Mouse (Mus musculus) urinary bladder, postnatal 25 days (tissue): ENCODE measurements around the gene Tgif1.
"Not testable (repeated sequence)": the region's sequence is repeated elsewhere in the genome, so short reads cannot be mapped to it uniquely, and the experiment has no call there.

Source experiments
- DNase-seq: peaks from one replicate; pipeline ENCODE4 v3.0.0; 2022; ENCODE audit warnings: low spot score

Tgif1 gene

DNA sequence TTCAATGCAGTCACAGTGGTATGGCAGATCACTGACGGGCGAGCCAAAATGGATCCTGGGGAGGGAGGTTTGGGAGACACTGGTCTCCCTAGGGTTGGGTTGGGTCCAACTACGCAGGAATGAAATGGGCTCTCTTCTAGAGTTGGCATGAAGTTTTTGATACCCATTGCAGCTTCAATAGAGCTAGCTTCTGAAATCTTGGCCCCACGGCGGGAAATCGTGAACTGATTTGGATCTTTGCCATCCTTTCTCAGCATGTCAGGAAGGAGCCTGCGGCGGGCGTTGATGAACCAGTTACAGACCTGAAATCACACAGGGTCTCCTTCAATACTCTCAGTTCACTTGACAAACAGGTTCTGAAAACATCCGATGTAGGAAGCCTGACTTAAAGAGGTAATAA lies 8.4 kb downstream of the Tgif1 start:
- no peak for DNase-seq

DNA sequence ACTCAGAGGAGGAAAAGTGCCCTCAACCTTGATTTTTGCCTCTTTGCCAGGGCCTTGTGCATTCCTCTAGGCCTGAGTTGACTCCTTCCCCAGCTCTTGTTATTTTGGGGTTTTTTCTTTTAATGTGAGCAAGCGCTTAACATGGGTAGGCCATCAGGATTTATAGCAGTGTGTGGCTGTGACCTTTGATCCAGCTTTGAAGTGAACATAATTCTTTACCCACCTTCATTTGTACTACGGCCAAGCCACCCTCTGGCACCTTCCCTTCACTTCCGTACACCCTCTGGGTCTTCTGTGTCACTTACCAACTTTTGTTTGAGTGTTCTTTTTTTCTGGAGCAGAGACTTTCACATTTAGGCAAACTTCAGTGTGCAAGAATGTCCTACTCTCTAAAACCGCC lies 10.1 kb downstream of the Tgif1 start:
- DNase-seq = no peak

DNA sequence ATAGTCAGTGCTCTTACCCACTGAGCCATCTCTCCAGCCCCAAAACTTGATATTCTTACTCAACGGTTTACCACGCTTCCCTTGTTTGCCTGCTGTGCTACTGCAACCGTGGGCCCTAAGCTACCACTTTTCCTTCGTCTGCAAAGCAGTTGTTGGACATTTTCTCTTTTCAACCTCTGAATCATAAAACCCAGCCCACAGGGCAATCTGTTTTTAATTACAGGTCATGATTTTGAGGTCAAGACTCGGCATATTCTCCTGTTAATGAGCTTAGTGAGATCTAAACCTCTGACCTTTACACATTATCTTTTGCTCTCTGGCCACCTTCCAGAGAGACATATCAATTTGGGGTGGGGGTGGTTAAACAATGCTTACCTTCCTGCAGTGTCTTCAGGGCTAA lies 14.8 kb downstream of the Tgif1 start:
- no peak for DNase-seq

DNA sequence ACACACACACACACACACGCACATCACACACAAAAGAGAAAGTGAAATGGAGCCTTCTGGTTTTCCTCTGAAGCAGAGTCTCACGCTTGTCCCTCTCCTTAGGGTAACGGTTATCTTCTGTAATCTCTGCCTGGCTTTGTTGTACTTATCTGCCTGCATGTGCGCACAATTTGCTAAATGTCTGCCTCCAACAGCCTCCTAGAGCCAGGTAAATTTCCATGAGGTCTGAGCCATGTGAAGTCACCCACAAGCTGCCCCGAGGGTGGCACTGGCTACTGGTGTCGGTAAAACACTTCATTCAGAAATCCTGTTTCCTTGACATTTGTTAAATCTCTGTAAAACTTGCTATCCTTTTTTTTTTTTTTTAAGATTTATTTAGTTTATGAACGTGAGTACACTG lies 15.3 kb downstream of the Tgif1 start:
- no peak for DNase-seq

DNA sequence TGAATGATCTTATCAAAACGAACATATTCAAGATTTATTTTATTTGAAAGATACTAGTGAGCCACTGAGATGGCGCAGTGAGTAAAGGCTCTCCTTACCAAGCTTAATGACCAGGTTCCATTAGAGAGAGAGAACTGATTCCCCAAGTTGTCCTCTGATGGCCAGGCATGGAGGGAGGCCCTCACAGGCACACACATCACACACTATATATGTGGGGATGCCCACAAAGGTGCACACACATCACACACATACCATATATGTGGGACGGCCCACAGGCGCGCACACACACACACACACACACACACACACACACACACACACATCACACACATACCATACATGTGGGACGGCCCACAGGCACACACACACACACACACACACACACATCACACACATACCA lies 15.9 kb downstream of the Tgif1 start:
- not testable (repeated sequence) for DNase-seq

DNA sequence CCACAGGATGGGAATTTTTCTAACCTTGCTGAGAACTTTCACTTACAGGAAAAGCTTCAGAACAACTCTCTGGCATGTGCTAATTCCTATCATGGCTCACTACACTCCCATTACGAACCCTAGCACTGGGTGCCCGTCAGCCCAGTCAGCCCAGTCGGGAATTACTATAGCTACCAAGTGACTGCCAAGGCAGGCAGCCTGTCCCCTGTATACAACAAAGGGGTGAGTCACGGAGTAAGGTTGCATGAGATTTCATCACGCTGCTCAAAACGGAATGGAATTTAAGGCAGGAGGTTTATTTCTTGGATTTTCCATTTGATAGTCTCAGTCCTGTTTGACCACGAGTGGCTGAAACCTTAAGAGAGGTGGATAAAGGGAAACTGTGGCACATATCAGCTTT lies 16.5 kb downstream of the Tgif1 start:
- no peak for DNase-seq

DNA sequence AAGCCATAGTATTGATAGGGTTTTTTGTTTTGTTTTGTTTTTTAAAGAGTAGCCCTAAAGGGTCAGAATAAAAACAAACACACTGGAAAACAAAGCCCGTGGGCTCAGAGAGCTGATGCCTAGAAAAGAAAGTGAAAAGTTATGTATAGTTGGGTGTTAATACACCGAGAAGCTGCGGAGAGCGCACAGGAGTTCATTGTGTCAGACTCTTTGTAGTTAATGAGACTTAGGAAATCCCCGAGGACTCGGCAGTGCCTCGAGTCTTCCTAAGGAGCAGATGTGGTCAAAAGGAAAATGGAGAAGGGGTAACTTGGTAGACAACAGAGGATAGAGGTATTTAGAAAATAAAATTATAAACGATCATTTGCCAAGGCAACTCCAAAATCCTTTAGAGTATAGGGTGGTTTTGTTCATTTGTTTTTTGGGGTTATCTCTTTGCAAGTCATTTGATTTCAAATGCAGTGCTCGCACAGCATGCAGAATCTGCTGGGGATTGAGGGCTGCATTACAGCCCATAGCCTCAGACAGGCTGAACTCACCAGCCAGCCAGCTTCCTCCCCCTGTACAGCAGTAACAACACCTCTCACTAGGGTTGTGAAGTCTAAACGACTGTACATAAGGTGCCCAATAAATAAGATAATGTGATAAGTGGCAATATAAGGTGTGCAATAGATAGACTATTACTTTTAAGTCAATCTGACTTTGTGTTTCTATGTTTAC lies 18.1 kb downstream of the Tgif1 start:
- DNase-seq = no peak

DNA sequence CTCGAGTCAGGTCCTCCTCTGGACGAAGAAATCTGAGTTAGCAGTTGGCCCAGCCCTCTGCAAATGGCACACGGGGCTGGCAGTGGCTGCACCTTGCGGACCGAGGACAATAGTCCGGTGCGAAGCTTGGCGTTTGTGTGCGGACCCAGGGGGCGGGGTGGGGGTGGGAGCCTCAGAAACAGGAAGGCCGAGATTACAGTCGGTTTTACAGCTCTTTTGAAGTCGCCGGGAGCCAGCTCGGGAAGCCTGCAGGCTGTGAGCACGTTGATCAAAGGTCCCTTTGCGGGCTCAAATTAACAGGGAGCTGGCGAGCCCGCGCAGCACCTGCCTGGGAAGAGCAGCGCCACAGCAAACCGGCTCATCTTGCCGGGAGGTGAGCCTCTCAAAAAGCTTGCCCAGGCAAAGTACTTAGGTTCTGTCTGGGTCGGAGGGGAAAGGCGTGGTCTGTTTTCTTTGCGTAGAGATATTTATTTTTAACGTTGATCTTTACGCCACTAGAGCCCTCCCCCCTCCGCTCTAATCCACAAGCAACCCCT lies 18.8 kb downstream of the Tgif1 start:
- peak; percentile 41 for DNase-seq

DNA sequence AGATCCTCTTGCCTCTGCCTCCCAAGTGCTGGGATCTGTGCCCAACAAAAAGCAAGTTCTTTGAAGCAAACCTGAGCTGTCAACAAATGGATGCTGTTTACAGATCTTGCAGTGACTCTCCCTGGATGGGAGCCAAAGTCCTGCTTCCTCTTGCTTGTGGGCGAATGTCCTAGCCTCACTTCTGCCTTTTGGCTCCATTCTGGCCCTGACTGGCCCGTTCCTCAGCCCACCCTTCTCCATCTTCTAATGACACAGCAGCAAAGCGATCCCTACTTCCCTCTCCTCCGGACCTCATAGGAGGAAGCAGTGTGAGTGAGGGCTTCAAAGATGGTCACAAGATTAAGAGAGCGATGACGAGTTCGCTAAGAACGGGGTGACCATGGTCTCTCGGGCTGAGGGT lies 20.8 kb downstream of the Tgif1 start:
- no peak for DNase-seq

DNA sequence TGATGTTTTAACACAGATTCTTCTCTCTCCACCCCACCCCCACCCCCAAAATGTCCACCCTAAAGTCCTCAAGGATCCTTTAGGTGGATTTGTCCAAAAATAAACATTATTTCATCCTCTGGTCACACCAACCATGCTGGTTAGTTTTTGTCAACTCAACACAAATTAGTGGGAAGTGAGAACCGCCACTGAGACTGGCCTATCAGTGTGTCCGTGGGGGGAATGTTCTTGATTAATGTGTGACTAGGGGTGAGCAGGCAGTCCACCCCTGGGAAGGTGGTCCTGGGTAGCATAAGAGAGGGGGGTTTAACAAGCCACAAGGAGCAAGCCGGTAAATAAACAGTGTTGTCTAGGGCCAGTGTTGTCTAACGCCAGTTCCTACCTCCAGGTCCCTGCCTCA lies 21.8 kb downstream of the Tgif1 start:
- no peak for DNase-seq

DNA sequence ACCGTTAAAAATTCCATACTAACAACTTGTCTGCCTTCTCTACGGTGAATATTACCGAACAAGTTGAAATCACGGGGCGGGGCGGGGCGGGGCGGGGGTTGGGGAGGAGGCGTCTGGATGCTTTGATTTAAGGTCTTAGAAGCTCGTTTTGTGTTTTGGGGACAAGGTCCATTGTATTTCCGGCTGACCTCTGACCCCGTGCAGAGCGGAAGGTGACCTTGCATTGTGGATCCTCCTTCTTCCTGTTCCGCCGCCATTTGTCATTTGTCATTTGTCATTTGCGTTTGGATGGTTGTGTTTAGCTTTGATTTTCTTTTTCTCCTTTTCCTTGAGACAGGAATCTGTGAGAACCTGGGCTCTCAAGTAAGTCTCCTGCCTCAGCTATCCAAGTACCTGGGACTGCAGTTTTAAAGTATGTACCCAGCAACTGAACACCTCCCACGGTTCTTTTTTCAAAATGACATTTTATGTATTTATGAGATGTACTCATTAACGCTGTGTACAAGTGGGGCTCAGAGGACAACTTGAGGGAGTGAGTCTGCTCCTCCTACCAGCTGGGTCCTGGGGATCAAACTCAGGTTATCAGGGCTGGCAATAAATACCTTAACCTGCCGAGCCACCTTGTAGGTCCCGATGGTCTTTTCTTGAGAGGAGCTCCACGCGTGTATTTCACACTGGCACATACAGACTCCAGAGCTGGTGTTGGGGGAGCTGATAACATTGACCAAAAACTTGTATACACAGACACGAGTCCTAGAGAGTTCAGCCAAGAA lies 23.2 kb downstream of the Tgif1 start:
- no peak for DNase-seq

DNA sequence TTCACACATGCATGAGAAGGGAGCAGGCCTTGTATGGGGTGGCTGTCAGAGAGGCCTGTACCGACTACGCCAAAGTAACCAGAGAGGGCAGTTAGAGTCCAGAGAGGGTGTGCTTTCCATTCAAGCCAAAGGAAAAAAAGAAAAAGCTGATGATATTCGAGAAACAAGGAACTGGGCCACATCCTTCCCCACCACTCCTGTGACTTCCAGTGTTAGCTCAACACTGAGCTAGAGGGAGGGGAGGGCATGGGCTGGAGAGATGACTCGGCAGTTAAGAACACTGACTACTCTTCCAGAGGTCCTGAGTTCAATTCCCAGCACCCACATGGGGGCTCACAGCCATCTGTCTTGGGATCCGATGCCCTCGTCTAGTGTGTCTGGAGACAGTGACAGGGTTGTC lies 24.1 kb downstream of the Tgif1 start:
- DNase-seq = no peak

DNA sequence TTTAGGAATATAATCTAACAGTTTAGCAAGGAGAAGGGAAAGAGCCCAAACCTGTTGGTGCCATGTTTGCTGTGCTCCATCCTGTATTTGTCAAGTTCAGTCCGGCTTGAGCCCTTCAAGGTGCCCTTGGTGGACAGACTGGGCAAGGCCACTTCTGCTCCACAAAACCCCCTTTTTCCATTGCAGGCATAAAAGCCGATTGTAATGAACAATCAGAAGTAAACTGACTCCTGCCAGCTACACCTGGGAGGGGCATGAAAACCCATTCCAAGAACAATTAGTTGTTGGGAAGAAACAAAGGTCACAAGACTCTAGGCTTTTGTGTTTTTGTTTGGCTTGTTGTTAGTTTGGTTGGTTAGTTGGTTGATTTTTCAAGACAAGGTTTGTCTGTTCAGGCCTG lies 24.8 kb downstream of the Tgif1 start:
- no peak for DNase-seq

DNA sequence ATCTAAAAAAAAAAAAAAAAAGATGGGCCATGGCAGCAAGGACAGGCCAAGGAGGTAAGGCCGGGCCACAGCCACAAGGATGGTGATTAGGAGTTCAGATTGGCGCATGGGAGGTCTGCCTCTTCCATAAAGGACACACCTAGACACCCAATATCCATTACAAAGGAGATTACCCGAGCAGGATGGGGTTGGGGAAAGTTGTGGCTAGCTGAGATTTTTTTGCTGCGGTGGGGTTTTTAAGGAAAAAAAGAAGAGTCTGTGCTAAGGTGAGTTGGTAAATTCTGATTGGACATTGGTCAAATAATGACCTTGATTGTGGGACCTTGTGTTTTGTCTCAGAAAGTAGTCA lies 25.2 kb downstream of the Tgif1 start:
- no peak for DNase-seq

DNA sequence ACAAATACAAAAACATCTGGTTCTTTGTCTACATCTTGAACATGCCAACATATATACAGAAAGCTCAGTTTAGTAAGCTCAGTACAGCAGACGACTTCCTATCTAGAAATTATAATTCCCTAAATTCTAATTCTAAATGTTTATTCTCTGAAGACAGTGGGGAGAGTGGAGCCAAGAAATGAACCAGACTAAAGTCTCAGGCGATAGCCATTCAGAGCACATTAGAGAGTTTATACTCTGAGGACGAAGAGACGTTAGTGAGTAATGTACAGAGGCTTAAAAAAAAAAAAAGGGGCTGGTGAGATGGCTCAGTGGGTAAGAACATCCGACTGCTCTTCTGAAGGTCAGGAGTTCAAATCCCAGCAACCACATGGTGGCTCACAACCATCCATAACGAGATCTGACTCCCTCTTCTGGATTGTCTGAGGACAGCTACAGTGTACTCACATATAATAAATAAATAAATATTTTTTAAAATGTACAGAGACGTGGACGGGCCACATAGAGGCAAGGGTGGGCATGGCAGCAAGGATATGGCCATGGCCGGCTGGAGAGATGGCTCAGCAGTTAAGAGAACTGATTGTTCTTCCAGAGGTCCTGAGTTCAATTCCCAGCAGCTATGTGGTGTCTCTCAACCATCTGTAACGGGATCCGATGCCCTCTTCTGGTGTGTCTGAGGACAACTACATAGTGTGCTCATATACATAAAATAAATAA lies 25.7 kb downstream of the Tgif1 start:
- not testable (repeated sequence) for DNase-seq

DNA sequence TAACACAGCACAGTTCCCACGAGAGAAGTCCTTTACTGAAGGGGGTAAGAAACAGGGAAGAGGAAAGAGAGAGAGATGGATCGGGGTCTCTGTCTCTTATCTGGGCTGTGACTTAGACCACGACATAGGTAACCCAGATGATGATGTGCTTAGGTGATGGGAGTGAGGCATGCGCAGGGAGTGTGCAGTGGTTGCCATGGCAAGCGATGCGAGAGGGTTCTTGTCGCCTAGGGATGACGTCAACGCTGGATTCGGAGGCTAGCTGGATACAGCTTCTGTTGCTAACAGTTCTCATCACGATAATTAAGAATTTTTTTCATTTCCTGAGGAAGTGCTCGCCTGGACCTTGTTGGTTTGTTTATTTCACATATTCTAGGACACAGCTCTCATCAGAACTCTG lies 27.1 kb downstream of the Tgif1 start:
- no peak for DNase-seq

DNA sequence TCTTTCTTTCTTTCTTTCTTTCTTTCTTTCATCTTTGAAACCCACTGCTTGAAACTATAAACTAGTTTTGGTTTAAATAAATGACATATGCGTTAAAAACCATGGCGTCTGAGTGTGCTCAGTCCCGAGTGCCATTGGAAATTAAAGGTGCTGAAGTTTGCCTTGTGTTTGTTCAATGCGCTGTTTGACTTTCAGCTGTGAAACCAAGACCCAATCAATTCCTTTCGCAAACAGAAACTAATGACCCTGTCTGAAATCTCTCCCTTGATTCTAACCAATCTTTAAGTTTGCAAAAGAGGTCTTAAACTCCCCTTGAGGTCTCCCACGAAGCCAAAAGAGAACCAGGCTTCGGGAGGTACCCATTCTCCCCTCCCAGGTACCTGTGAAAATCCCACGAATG lies 30.3 kb downstream of the Tgif1 start:
- DNase-seq = no peak

DNA sequence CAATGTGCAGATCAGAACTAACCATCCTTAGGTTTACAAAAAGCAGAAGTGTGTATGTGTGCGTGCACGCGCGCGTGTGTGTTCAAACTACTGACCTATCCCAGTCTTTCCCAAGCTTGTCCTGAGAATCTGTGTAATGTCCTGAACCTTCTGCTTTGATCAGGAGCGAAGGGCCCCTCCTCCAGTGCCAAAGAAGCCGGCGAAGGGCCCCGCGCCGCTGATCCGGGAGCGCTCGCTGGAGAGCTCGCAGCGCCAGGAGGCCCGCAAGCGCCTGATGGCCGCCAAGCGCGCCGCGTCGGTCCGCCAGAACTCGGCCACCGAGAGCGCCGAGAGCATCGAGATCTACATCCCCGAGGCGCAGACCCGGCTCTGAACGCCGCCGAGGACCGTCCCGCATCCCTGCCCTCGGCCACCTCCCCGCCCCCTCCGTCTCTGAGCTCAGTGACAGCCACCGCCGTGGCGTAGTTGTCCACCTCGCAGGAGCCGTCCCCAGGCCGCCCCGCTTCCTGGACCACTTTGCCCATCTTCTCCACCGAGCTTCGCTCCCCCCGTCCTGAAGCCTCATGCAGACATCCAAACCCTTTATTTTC lies 35.4 kb downstream of the Tgif1 start:
- peak; percentile 16 for DNase-seq

DNA sequence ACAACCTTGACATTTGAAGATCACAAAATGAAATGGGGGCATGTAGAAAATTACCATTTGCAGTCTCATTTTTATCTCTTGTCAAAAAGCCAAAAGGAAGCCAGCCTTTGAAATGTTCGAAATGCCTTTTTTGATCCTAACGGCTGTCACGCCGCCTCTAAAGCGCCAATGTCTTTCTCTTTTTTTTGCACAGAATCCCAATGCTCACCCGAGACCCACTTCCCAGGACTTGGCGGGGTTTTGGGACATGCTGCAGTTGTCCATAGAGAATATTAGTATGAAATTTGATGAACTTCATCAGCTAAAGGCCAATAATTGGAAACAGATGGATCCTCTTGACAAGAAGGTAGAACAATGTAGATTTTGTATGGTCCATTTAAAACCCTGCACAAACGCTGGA lies 38.3 kb downstream of the Tgif1 start:
- DNase-seq = no peak

DNA sequence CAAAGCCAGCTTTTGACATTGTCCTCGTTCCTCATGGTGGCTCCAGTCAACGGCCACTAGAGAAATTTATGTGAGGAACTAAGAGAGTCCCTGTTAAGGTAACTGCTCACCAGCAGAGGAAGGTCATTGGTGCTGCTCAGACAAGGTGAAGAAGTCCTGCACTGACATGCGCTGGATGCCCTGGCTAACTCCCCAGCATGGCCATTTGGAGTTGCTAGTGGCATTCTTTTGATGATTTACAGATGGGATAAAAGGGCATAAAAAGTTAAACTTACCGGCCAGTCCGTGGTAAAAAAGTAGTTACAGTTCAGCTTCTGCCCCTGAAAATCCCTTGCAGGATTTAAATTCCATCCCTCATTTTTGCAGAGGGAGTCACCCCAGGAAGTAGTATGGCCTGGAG lies 42.6 kb downstream of the Tgif1 start:
- DNase-seq = no peak

DNA sequence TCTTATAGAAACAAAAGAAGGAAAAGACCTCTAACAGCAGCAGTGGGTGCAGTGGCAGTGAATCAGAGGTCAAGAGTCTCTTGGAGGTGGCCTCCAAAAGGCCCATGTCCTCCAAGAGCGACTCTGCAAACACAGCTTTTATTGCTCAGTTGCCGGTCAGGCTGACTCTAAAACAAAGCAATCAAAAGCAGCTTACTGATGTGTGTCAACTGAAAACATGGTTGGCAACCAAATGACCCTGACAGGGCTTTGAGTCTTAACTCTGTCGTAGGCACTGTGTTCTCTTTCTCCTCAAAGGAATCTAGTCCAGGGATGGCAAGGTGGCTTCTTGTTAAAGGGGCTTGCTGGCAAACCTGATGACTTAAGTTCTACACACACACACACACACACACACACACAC lies 43.6 kb downstream of the Tgif1 start:
- no peak for DNase-seq

DNA sequence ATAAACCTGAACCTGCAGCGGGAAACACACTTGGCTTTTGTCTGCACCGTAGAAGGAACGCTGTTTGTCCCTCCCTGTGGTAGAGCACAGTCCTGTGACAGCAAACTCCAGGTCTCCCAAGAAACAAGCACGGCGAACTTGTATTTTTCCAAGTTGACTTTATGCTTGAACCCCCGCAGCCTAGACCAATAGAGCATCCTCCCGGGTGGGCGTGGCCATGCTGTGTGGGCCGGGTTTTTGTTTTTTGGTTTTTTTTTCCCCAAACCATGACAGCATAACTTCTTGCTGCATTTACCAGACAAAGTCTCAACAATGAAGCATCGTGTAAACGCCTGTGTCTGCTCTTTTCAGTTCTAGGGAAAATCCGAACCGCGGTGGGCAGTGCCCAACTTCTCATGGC lies 44.5 kb downstream of the Tgif1 start:
- DNase-seq = no peak

DNA sequence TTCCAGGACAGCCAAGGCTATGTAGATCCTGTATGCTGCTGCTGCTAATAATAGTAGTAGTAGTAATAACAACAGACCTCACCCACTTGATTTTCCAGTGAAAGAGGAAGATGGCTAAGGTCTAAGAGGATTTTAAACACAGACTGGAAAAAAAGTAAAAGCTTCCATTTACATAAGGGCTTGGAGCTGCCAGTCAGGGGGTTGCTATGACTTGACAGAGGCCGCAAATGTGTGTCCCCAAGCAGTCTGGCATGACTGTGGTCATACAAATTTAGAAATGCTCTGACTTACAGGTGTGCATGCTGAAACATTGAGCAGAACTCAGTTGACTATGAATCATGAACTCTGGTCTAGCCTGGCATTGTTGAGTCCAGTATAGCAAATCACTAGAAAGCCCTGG lies 45.5 kb downstream of the Tgif1 start:
- DNase-seq = no peak
